In genomic region chr1:21124713-21125336, GRCm38 (mm10) we compare ENCODE assay signal across 17 mouse cellular contexts. TPM values are rescaled to one million over a fixed set of nuclear protein-coding genes. Genes with fewer than 3 reads are reported as not detected.
DNase-seq lines count a peak whose midpoint lies in the region; ATAC-seq and TF ChIP-seq lines count a peak whose summit lies in the region.
"Had no signal": no experiment of that assay in that cellular context is flagged by ENCODE, and none has a peak within 500 bp of the region (broad histone marks: within the 10 kb centered on the region; RNA-seq: fewer than 3 reads in every experiment).

No protein-coding gene starts in this region.

- no peaks in the 10 kb centered on the region for H3K4me1 ChIP-seq in liver, embryonic 15.5 days (replicated peaks)
- H3K4me1 ChIP-seq in liver, embryonic 11.5 days (replicated peaks; ENCODE audit: control insufficient read depth, insufficient read depth, low read length): no peaks in the 10 kb centered on the region
- no peaks in the 10 kb centered on the region for H3K4me1 ChIP-seq in kidney, postnatal 0 days (replicated peaks; ENCODE audit: insufficient read depth, low read length)
- H3K4me1 ChIP-seq: embryonic facial prominence, embryonic 12.5 days; forebrain, embryonic 10.5 days; limb, embryonic 12.5 days had no signal

- WGBS in liver, embryonic 15.5 days (ENCODE audit: insufficient replicate concordance): 66% methylated on average over 14 of the region's 14 CpGs
- 80% methylated on average over 14 of the region's 14 CpGs for WGBS in liver, embryonic 11.5 days
- 34% methylated on average over 14 of the region's 14 CpGs for WGBS in kidney, postnatal 0 days

- no peak overlapping the region for H3K4me3 ChIP-seq in liver, embryonic 15.5 days (replicated peaks)
- no peak overlapping the region for H3K4me3 ChIP-seq in liver, embryonic 11.5 days (ENCODE audit: low read depth, low read length)
- H3K4me3 ChIP-seq in kidney, postnatal 0 days (replicated peaks; ENCODE audit: low read depth, low read length): no peak overlapping the region
- H3K4me3 ChIP-seq: embryonic facial prominence, embryonic 12.5 days; forebrain, embryonic 10.5 days; left cerebral cortex, adult 2 months; limb, embryonic 12.5 days had no signal

- H3K36me3 ChIP-seq in liver, embryonic 15.5 days (replicated peaks): no peaks in the 10 kb centered on the region
- no peaks in the 10 kb centered on the region for H3K36me3 ChIP-seq in liver, embryonic 11.5 days (ENCODE audit: control insufficient read depth, insufficient read depth, low read length)
- H3K36me3 ChIP-seq in kidney, postnatal 0 days (ENCODE audit: insufficient read depth, low read length): no peaks in the 10 kb centered on the region
- H3K36me3 ChIP-seq: embryonic facial prominence, embryonic 12.5 days; forebrain, embryonic 10.5 days; limb, embryonic 12.5 days had no signal

- 0 out of 2 replicates have a peak, but pooled peaks have one; percentile 22 for ATAC-seq in liver, embryonic 15.5 days (ENCODE audit: insufficient read depth)
- no peak for ATAC-seq in liver, embryonic 11.5 days (replicated peaks; ENCODE audit: low FRiP score)
- peak; percentile 46; the same call in 1 of the 2 replicates for ATAC-seq in kidney, postnatal 0 days (replicated peaks; ENCODE audit: low FRiP score, low read depth)

- TF ChIP-seq CTCF in kidney, postnatal 0 days (IDR thresholded peaks at IDR 0.05; ENCODE audit: low read depth): no peak

- H3K9ac ChIP-seq in liver, embryonic 15.5 days: no peak overlapping the region
- H3K9ac ChIP-seq in liver, embryonic 11.5 days (ENCODE audit: low read depth, low read length): no peak overlapping the region
- H3K9ac ChIP-seq in kidney, postnatal 0 days (ENCODE audit: low read depth, low read length): no peak overlapping the region
- H3K9ac ChIP-seq: embryonic facial prominence, embryonic 12.5 days; limb, embryonic 12.5 days had no signal

- H3K27me3 ChIP-seq in liver, embryonic 15.5 days: no peaks in the 10 kb centered on the region
- H3K27me3 ChIP-seq in liver, embryonic 11.5 days (replicated peaks; ENCODE audit: control insufficient read depth, insufficient read depth, low read length): no peaks in the 10 kb centered on the region
- H3K27me3 ChIP-seq in kidney, postnatal 0 days (ENCODE audit: insufficient read depth, low read length): no peaks in the 10 kb centered on the region
- H3K27me3 ChIP-seq: embryonic facial prominence, embryonic 12.5 days; limb, embryonic 12.5 days had no signal

- DNase-seq in kidney, adult 18-20 months: peak; percentile 6
- no peak for DNase-seq in kidney, adult 11 months
- no peak for DNase-seq in liver, embryonic 11.5 days (ENCODE audit: low spot score)
- peak; percentile 24 for DNase-seq in kidney, postnatal 0 days (ENCODE audit: low spot score)
- DNase-seq in yolk sac, embryonic 10.5 days (ENCODE audit: low spot score): peak; percentile 47
- DNase-seq in adrenal gland, postnatal 25 days: no peak
- DNase-seq: adrenal gland, adult 2 months; cerebellum, adult 8-10 months; gastrocnemius, postnatal 36 days; lung, postnatal 10 days; spleen, adult 18-20 months; thymus, postnatal 4 days had no signal

- no peaks in the 10 kb centered on the region for H3K9me3 ChIP-seq in liver, embryonic 15.5 days (replicated peaks)
- peaks cover 2% of the 10 kb centered on the region; the same call in 1 of the 2 replicates for H3K9me3 ChIP-seq in liver, embryonic 11.5 days (ENCODE audit: control insufficient read depth, low read length)
- no peaks in the 10 kb centered on the region for H3K9me3 ChIP-seq in kidney, postnatal 0 days (replicated peaks; ENCODE audit: low read length)
- H3K9me3 ChIP-seq: embryonic facial prominence, embryonic 12.5 days had no signal

- no peak overlapping the region for H3K27ac ChIP-seq in liver, embryonic 15.5 days (replicated peaks)
- no peak overlapping the region for H3K27ac ChIP-seq in liver, embryonic 11.5 days (ENCODE audit: low read depth, low read length)
- H3K27ac ChIP-seq in kidney, postnatal 0 days: 0 out of 2 replicates have a peak overlapping the region, but pooled peaks have one; percentile 13
- H3K27ac ChIP-seq: embryonic facial prominence, embryonic 12.5 days; forebrain, embryonic 10.5 days; left cerebral cortex, adult 2 months; limb, embryonic 12.5 days had no signal

- H3K4me2 ChIP-seq in liver, embryonic 15.5 days: no peak overlapping the region
- H3K4me2 ChIP-seq in liver, embryonic 11.5 days: no peak overlapping the region
- H3K4me2 ChIP-seq in kidney, postnatal 0 days (ENCODE audit: low read length): no peak overlapping the region
- H3K4me2 ChIP-seq: embryonic facial prominence, embryonic 12.5 days; limb, embryonic 12.5 days had no signal

RNA-seq across cellular contexts. Expression of gene Tram2, which starts 45.8 kb away (rescaled TPM):
- 1.6 and 1.7 TPM in 2 replicates for polyA plus RNA-seq in liver, embryonic 15.5 days (2015; fragmentation: Nextera tagmentation; extraction: Ambion mirVana)
- 3.9 and 4.0 TPM in 2 replicates for polyA plus RNA-seq in liver, embryonic 11.5 days (2014; fragmentation: Nextera tagmentation; extraction: Ambion mirVana)
- 7.2 and 8.5 TPM in 2 replicates for polyA plus RNA-seq in kidney, postnatal 0 days (2015; fragmentation: Nextera tagmentation; extraction: Ambion mirVana)
- total RNA-seq in adrenal gland, postnatal 25 days (2021): 5.4 and 5.8 TPM in 2 replicates

Comparison
In these comparisons a context has a peak if more than half of its experiments do, and no peak if none do; other contexts are left out.
1. DNase-seq: peak in kidney, adult 18-20 months (single experiment), kidney, postnatal 0 days (single experiment) and yolk sac, embryonic 10.5 days (single experiment); none in kidney, adult 11 months (single experiment), liver, embryonic 11.5 days (single experiment) and adrenal gland, postnatal 25 days (single experiment).